Mouse (Mus musculus) liver, embryonic 14.5 days (tissue): ENCODE measurements around the gene Htr2b.

Experiments used
- CTCF ChIP-seq: IDR thresholded peaks from 2 replicates; pipeline ENCODE4 v1.5.1; 2016; ENCODE audit warnings: antibody characterized with exemption, low read depth, control low read depth
- EP300 ChIP-seq: IDR thresholded peaks from 2 replicates; pipeline ENCODE4 v1.6.1; 2016; ENCODE audit warnings: antibody characterized with exemption, low read depth

DNA sequence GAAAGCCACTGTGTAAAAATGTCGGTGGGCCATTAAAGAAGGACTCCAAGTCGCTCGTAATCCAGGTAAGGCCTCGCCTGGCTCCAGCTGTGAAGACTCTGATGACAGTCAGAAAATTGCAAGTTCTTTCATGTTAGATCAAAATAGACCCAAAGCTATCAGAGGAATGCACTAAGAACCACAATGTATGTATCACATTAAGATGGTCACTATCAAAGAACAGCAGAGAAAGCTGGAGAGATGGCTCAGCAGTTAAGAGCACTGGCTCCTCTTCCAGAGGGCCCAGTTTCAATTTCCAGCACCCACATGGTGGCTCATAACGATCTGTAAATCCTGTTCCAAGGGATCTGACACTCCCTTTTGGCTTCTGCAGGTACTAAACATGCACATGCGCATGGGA is 48.3 kb upstream of the Htr2b start:
- TF ChIP-seq CTCF = no peak
- TF ChIP-seq EP300 = peak; percentile 56; the same call in 1 of the 2 replicates
